Mouse (Mus musculus) lung, postnatal 36 days (tissue): Measurements from ENCODE around the gene Scn5a.

Experiments
- DNase-seq: peaks from one replicate; pipeline ENCODE4 v3.0.0; 2022; ENCODE audit warnings: mixed read lengths

Gene Scn5a

GRCm38 (mm10) chr9:119455967-119456366 is 122.8 kb downstream of the Scn5a start:
- DNase-seq: no peak

GRCm38 (mm10) chr9:119445737-119446136 is 133.1 kb downstream of the Scn5a start:
- DNase-seq: peak; percentile 23

- DNase-seq: peak; percentile 98
Measured at GRCm38 (mm10) chr9:119444738-119445429, 133.9 kb downstream of the Scn5a start, which contains the start of gene Exog. Gene Exog (plus strand): TSS chr9:119444943.

- no peak for DNase-seq
Measured at GRCm38 (mm10) chr9:119438498-119439000, 140.3 kb downstream of the Scn5a start.

- DNase-seq: no peak
Measured at GRCm38 (mm10) chr9:119438065-119438464, 140.8 kb downstream of the Scn5a start.

- no peak for DNase-seq
Measured at GRCm38 (mm10) chr9:119435855-119436254, 143.0 kb downstream of the Scn5a start.
